Mouse (Mus musculus) stomach, embryonic 16.5 days (tissue): Measurements from ENCODE around the gene Rpl27a. TPM values are rescaled to one million over a fixed set of nuclear protein-coding genes. Genes with fewer than 3 reads are reported as not detected.

Experiments used
- ATAC-seq: fragments of 200-750 bp; cut with Nextera tagmentation; 2 replicates; pipeline ENCODE4 v1.8.0; 2017; ENCODE audit warnings: moderate number of reproducible peaks, moderate TSS enrichment; ENCODE audit not compliant: insufficient read depth, low FRiP score
- H3K27ac ChIP-seq: fragments of 300-500 bp; sonication (generic); 2 replicates; pipeline ENCODE4 v1.5.1; 2014; ENCODE audit warnings: low read length
- H3K27me3 ChIP-seq: fragments of 300-500 bp; sonication (generic); 2 replicates; pipeline ENCODE4 v1.6.1; 2014; ENCODE audit warnings: low read length, control low read depth, mixed read lengths; ENCODE audit not compliant: control insufficient read depth, insufficient read depth
- H3K36me3 ChIP-seq: fragments of 300-500 bp; sonication (generic); 2 replicates; pipeline ENCODE4 v1.6.1; 2014; ENCODE audit warnings: low read length; ENCODE audit not compliant: control insufficient read depth, insufficient read depth
- H3K4me1 ChIP-seq: fragments of 300-500 bp; sonication (generic); 2 replicates; pipeline ENCODE4 v1.6.1; 2014; ENCODE audit warnings: low read length, control low read depth, mixed read lengths; ENCODE audit not compliant: control insufficient read depth, insufficient read depth
- H3K4me2 ChIP-seq: fragments of 300-500 bp; sonication (generic); 2 replicates; pipeline ENCODE4 v1.6.1; 2014; ENCODE audit warnings: low read depth, low read length, mixed read lengths
- H3K4me3 ChIP-seq: fragments of 300-500 bp; sonication (generic); replicated peaks from 2 replicates; pipeline ENCODE4 v1.5.1; 2014; ENCODE audit warnings: mild to moderate bottlenecking, low read length
- H3K9ac ChIP-seq: fragments of 300-500 bp; sonication (generic); 2 replicates; pipeline ENCODE4 v1.6.1; 2014; ENCODE audit warnings: low read length
- H3K9me3 ChIP-seq: fragments of 300-500 bp; sonication (generic); replicated peaks from 2 replicates; pipeline ENCODE4 v1.6.1; 2016; ENCODE audit warnings: low read length, control low read depth; ENCODE audit not compliant: control insufficient read depth
- WGBS: fragments of 180-500 bp; shearing (Covaris S2); extraction: QIAGEN DNeasy Blood & Tissue Kit; methylation state at CpG from one replicate; pipeline ENCODE4 v1.1.7; 2014; 5-methylcytosine and 5-hydroxymethylcytosine counted together
- polyA plus RNA-seq: library from polyadenylated mRNA; unstranded; fragments of >200 nt; fragmentation: Nextera tagmentation; extraction: Ambion mirVana; gene quantifications from 2 replicates; pipeline ENCODE4 v1.2.1, GENCODE M21; 2015

Rpl27a gene
- polyA plus RNA-seq, 1 experiment from 2014 or later, result 128 TPM

GRCm38 (mm10) chr7:109532691-109533090 is 13.7 kb downstream of the Rpl27a start:
- H3K4me1 ChIP-seq, result no peaks in the 10 kb centered on the region
- peaks cover 13% of the 10 kb centered on the region; the same call in 1 of the 2 replicates for H3K36me3 ChIP-seq
- 59% methylated on average over 3 of the region's 3 CpGs for WGBS
- no peak overlapping the region for H3K4me3 ChIP-seq
- no peak for ATAC-seq
- H3K4me2 ChIP-seq, result no peak overlapping the region
- no peaks in the 10 kb centered on the region for H3K9me3 ChIP-seq
- H3K9ac ChIP-seq, result no peak overlapping the region
- no peaks in the 10 kb centered on the region for H3K27me3 ChIP-seq
- no peak overlapping the region for H3K27ac ChIP-seq

GRCm38 (mm10) chr7:109533129-109533528 is 14.2 kb downstream of the Rpl27a start:
- ATAC-seq, result no peak
- no peak overlapping the region for H3K27ac ChIP-seq
- H3K27me3 ChIP-seq, result no peaks in the 10 kb centered on the region
- WGBS, result 78% methylated on average over 4 of the region's 4 CpGs
- no peaks in the 10 kb centered on the region for H3K9me3 ChIP-seq
- no peaks in the 10 kb centered on the region for H3K4me1 ChIP-seq
- H3K4me3 ChIP-seq, result no peak overlapping the region
- no peak overlapping the region for H3K9ac ChIP-seq
- no peak overlapping the region for H3K4me2 ChIP-seq
- peaks cover 13% of the 10 kb centered on the region; the same call in 1 of the 2 replicates for H3K36me3 ChIP-seq

GRCm38 (mm10) chr7:109533888-109534287 is 14.9 kb downstream of the Rpl27a start:
- WGBS, result 90% methylated on average over 4 of the region's 4 CpGs

GRCm38 (mm10) chr7:109534921-109535320 is 16.0 kb downstream of the Rpl27a start:
- 85% methylated on average over 3 of the region's 3 CpGs for WGBS
- H3K27ac ChIP-seq, result no peak overlapping the region
- no peaks in the 10 kb centered on the region for H3K4me1 ChIP-seq
- no peak overlapping the region for H3K9ac ChIP-seq
- no peaks in the 10 kb centered on the region for H3K27me3 ChIP-seq
- H3K4me2 ChIP-seq, result no peak overlapping the region
- no peaks in the 10 kb centered on the region for H3K9me3 ChIP-seq
- H3K36me3 ChIP-seq, result 0 out of 2 replicates have a peak, but pooled peaks cover 15% of the 10 kb centered on the region
- no peak for ATAC-seq
- no peak overlapping the region for H3K4me3 ChIP-seq

More at GRCm38 (mm10) chr7:109533888-109534287, 14.9 kb downstream of the Rpl27a start:
- Histone ChIP-seq H3K27me3 (no peaks in the 10 kb centered on the region), H3K4me1 (no peaks in the 10 kb centered on the region), H3K4me3 (no peak overlapping the region), H3K9me3 (no peaks in the 10 kb centered on the region), H3K27ac (no peak overlapping the region), H3K9ac (no peak overlapping the region), H3K4me2 (no peak overlapping the region), H3K36me3 (peaks cover 13% of the 10 kb centered on the region; the same call in 1 of the 2 replicates)
- no peak for ATAC-seq

- Histone ChIP-seq H3K4me2 (no peak overlapping the region), H3K36me3 (0 out of 2 replicates have a peak, but pooled peaks cover 15% of the 10 kb centered on the region), H3K4me1 (no peaks in the 10 kb centered on the region), H3K27ac (peak overlapping the region; percentile 86), H3K9me3 (no peaks in the 10 kb centered on the region), H3K4me3 (no peak overlapping the region), H3K9ac (no peak overlapping the region), H3K27me3 (no peaks in the 10 kb centered on the region)
- peak; percentile 83 for ATAC-seq
- 58% methylated on average over 4 of the region's 4 CpGs for WGBS
Observed at GRCm38 (mm10) chr7:109536451-109536946, 17.6 kb downstream of the Rpl27a start.

GRCm38 (mm10) chr7:109540902-109541301 is 22.0 kb downstream of the Rpl27a start:
- no peak overlapping the region for H3K4me2 ChIP-seq
- H3K27ac ChIP-seq, result no peak overlapping the region
- no peak overlapping the region for H3K4me3 ChIP-seq
- H3K4me1 ChIP-seq, result 0 out of 2 replicates have a peak, but pooled peaks cover 4% of the 10 kb centered on the region
- H3K36me3 ChIP-seq, result 0 out of 2 replicates have a peak, but pooled peaks cover 5% of the 10 kb centered on the region
- no peaks in the 10 kb centered on the region for H3K9me3 ChIP-seq
- no peak overlapping the region for H3K9ac ChIP-seq
- H3K27me3 ChIP-seq, result no peaks in the 10 kb centered on the region
- no peak for ATAC-seq

- Histone ChIP-seq H3K4me3 (no peak overlapping the region), H3K9ac (no peak overlapping the region), H3K4me2 (no peak overlapping the region), H3K27me3 (no peaks in the 10 kb centered on the region), H3K4me1 (0 out of 2 replicates have a peak, but pooled peaks cover 4% of the 10 kb centered on the region), H3K27ac (peak overlapping the region; percentile 36; the same call in 1 of the 2 replicates), H3K36me3 (0 out of 2 replicates have a peak, but pooled peaks cover 5% of the 10 kb centered on the region), H3K9me3 (no peaks in the 10 kb centered on the region)
- WGBS, result 79% methylated on average over 10 of the region's 10 CpGs
- no peak for ATAC-seq
Observed at GRCm38 (mm10) chr7:109541609-109542363, 22.8 kb downstream of the Rpl27a start.

- no peaks in the 10 kb centered on the region for H3K27me3 ChIP-seq
- no peak overlapping the region for H3K9ac ChIP-seq
- no peaks in the 10 kb centered on the region for H3K9me3 ChIP-seq
- ATAC-seq, result no peak
- 0 out of 2 replicates have a peak, but pooled peaks cover 5% of the 10 kb centered on the region for H3K36me3 ChIP-seq
- no peak overlapping the region for H3K4me2 ChIP-seq
- H3K4me1 ChIP-seq, result 0 out of 2 replicates have a peak, but pooled peaks cover 4% of the 10 kb centered on the region
- no peak overlapping the region for H3K4me3 ChIP-seq
- peak overlapping the region; percentile 36; the same call in 1 of the 2 replicates for H3K27ac ChIP-seq
- WGBS, result 79% methylated on average over 3 of the region's 3 CpGs
Observed at GRCm38 (mm10) chr7:109542364-109542628, 23.3 kb downstream of the Rpl27a start.

- no peak for ATAC-seq
- Histone ChIP-seq H3K9ac (no peak overlapping the region), H3K27ac (peak overlapping the region; percentile 67), H3K4me3 (no peak overlapping the region), H3K36me3 (0 out of 2 replicates have a peak, but pooled peaks cover 3% of the 10 kb centered on the region), H3K4me2 (no peak overlapping the region), H3K4me1 (0 out of 2 replicates have a peak, but pooled peaks cover 4% of the 10 kb centered on the region), H3K27me3 (no peaks in the 10 kb centered on the region), H3K9me3 (no peaks in the 10 kb centered on the region)
- 67% methylated on average over 5 of the region's 5 CpGs for WGBS
Observed at GRCm38 (mm10) chr7:109544792-109545191, 25.8 kb downstream of the Rpl27a start.
